Mouse (Mus musculus) cerebellum, adult 2 months (tissue): ENCODE data around the gene Ralbp1.

Experiments used
- CTCF ChIP-seq: fragments of 200-500 bp; IDR thresholded peaks from 2 replicates; pipeline ENCODE4 v1.5.1; 2011; ENCODE audit warnings: low read depth, mild to moderate bottlenecking, control low read depth, low read length, moderate library complexity, borderline replicate concordance; ENCODE audit not compliant: insufficient read depth
- POLR2A ChIP-seq: fragments of 200-500 bp; IDR thresholded peaks from 2 replicates; pipeline ENCODE4 v1.6.1; 2011; ENCODE audit warnings: low read length, control low read depth, borderline replicate concordance; ENCODE audit not compliant: insufficient read depth

- TF ChIP-seq POLR2A (no peak), CTCF (no peak)
Observed at GRCm38 (mm10) chr17:65906895-65907401, 21.4 kb upstream of the Ralbp1 start.
